Mouse (Mus musculus): ENCODE results near the gene Capn13. TPM values are rescaled to one million over a fixed set of nuclear protein-coding genes. Genes with fewer than 3 reads are reported as not detected.
A peak's percentile ranks its signal among the peaks of the same experiment; 100 is the strongest.

Gene Capn13
- polyA plus RNA-seq, 1 experiment from 2014 or later = 5.9 TPM

DNA sequence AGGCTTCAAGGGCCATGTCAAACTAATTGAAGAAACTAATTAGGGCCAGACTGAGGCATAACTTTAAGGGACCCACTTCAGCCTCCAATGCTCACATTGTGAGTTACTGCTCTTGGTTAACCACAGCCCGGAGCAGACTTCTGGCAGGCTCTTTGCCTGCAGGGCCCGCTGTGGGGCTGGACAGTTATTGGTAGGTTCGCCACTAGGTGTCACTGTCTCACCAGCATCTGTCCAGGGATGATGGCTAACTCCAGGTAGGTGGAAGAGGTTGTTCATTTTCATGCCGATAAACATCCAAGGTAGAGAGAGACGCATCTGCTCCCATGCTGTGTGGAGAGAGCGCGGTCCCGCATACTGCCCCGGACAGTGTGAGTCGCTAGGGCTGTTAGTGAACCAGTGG is 98.6 kb downstream of the Capn13 start:
- no peak overlapping the region for H3K4me2 ChIP-seq (replicated peaks; ENCODE audit: low read depth)
- H3K4me3 ChIP-seq (ENCODE audit: low read depth, low read length) = no peak overlapping the region
- H3K27me3 ChIP-seq (ENCODE audit: control insufficient read depth, insufficient read depth, low read length) = no peaks in the 10 kb centered on the region
- H3K4me1 ChIP-seq (replicated peaks; ENCODE audit: control insufficient read depth, insufficient read depth) = no peaks in the 10 kb centered on the region
- DNase-seq (ENCODE audit: low spot score) (peak; percentile 86), ATAC-seq (ENCODE audit: low FRiP score, low TSS enrichment) (peak; percentile 69)
- WGBS = 6% methylated on average over 10 of the region's 10 CpGs
- no peak for TF ChIP-seq EP300 (optimal IDR thresholded peaks at IDR 0.05)
- TF ChIP-seq CTCF (IDR thresholded peaks at IDR 0.05; ENCODE audit: low read depth) = peak; percentile 98
- no peak overlapping the region for H3K9ac ChIP-seq (ENCODE audit: low read length)
- H3K9me3 ChIP-seq (ENCODE audit: control insufficient read depth, low read length) = no peaks in the 10 kb centered on the region
- H3K36me3 ChIP-seq (ENCODE audit: control insufficient read depth, insufficient read depth, low read length) = no peaks in the 10 kb centered on the region
- H3K27ac ChIP-seq (replicated peaks) = no peak overlapping the region

DNA sequence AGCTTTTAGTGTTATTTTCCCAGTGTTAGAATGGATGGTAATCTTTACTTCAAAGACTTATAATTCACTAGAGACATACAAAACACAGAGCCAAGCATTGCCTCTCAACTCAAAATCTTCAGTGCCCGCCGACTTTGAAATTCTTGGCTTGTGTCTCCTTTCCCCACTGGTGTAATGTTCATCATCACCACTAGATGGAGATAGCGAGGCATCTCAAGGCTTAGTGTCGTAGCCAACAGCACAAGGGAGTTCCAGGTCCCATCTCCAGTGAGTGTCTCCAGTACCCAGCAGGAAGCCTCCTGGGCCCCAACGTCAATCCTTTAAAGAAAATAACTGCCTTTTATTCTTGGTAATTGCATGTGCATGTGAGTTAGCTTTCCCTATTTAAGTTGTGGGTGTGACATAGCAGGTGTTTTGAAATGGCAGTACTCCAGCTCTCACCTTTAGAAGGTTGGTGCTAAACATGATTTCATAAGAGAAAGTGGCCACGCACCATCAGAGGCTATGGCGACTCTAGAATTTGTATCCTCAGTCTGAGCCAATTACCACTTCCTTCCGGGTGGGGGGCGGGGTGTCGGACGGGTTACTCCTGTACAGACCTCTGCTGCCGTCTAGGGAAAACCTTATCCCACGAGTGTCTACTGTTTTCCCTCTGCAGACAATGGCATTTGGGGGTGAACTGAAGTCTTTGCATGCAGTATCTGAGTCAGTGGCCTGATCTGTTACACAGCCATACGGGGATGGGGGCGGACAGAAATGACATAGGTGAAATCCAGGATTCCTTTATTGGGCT is 99.2 kb downstream of the Capn13 start:
- no peak overlapping the region for H3K4me2 ChIP-seq (replicated peaks; ENCODE audit: low read depth)
- no peak overlapping the region for H3K9ac ChIP-seq (ENCODE audit: low read length)
- H3K27ac ChIP-seq (replicated peaks) = no peak overlapping the region
- no peak overlapping the region for H3K4me3 ChIP-seq (ENCODE audit: low read depth, low read length)
- no peaks in the 10 kb centered on the region; the same call in 1 of the 2 replicates for H3K4me1 ChIP-seq (replicated peaks; ENCODE audit: control insufficient read depth, insufficient read depth)
- H3K27me3 ChIP-seq (ENCODE audit: control insufficient read depth, insufficient read depth, low read length) = no peaks in the 10 kb centered on the region
- DNase-seq (ENCODE audit: low spot score) = peak; percentile 57
- no peak; the same call in 1 of the 2 replicates for ATAC-seq (ENCODE audit: low FRiP score, low TSS enrichment)
- 31% methylated on average over 15 of the region's 15 CpGs for WGBS
- H3K9me3 ChIP-seq (ENCODE audit: control insufficient read depth, low read length) = no peaks in the 10 kb centered on the region
- H3K36me3 ChIP-seq (ENCODE audit: control insufficient read depth, insufficient read depth, low read length) = no peaks in the 10 kb centered on the region
- TF ChIP-seq EP300 (optimal IDR thresholded peaks at IDR 0.05) (no peak), CTCF (IDR thresholded peaks at IDR 0.05; ENCODE audit: low read depth) (peak; percentile 97)

DNA sequence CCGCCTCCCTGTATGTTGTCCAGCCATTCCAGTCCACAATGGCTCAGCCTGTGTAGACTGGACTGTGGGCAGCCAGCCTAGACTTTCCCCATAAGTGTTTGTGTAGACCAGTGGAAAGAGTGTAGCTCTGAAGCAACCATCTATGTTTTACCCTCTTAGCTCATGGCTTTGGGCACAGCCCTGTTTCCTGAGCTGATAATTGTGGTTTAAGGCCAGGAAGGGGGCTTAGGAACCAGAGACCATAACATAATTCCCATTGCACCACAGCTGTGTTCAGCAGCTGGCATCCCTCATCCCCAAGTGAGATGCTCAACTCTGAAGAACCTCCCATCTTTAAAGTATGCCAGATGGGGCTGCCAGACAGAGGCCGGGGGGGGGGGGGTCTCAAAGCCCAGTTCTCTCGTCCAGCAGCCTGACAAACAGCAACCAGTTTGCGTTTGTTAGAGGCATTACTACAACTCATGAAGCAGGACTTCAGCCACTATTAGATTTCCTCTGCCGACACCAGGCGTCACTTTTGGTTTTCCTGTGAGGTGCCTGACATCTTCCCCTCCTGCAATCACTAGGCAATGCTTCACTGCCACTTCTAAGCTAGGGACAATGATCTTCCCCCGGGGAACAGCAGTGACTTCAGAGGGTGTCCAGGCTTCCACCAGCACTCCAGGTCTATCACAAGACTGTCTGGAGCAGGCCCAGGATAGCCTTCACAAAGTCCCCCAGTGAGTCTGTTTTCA is 100.4 kb downstream of the Capn13 start:
- no peaks in the 10 kb centered on the region for H3K9me3 ChIP-seq (ENCODE audit: control insufficient read depth, low read length)
- no peaks in the 10 kb centered on the region; the same call in 1 of the 2 replicates for H3K4me1 ChIP-seq (replicated peaks; ENCODE audit: control insufficient read depth, insufficient read depth)
- no peak for TF ChIP-seq EP300 (optimal IDR thresholded peaks at IDR 0.05)
- no peak for TF ChIP-seq CTCF (IDR thresholded peaks at IDR 0.05; ENCODE audit: low read depth)
- DNase-seq (ENCODE audit: low spot score) = no peak
- H3K27ac ChIP-seq (replicated peaks) = no peak overlapping the region
- ATAC-seq (ENCODE audit: low FRiP score, low TSS enrichment) = no peak; the same call in 1 of the 2 replicates
- H3K9ac ChIP-seq (ENCODE audit: low read length) = no peak overlapping the region
- no peak overlapping the region for H3K4me3 ChIP-seq (ENCODE audit: low read depth, low read length)
- no peaks in the 10 kb centered on the region for H3K36me3 ChIP-seq (ENCODE audit: control insufficient read depth, insufficient read depth, low read length)
- 46% methylated on average over 7 of the region's 7 CpGs for WGBS
- no peak overlapping the region for H3K4me2 ChIP-seq (replicated peaks; ENCODE audit: low read depth)
- no peaks in the 10 kb centered on the region; the same call in 1 of the 2 replicates for H3K27me3 ChIP-seq (ENCODE audit: control insufficient read depth, insufficient read depth, low read length)

DNA sequence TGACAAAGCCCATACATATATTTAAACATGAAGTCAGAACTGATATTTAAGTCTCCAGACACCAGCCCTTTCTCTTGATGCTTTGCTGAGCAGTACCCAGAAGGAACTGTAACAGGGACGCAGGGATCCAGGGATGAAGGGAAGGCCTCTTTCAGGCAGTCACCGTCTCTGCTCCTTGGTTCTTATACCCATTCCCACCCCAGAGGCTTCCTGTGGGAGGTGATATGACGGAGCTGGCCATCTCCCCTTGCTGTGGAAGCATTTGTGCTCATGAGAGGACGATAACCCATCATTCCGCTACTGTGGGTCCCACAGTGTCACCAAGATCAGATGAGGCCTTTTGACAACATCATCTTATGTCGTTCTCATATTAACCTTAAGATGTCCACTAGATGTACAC is 101.7 kb downstream of the Capn13 start:
- Histone ChIP-seq H3K4me2 (replicated peaks; ENCODE audit: low read depth) (no peak overlapping the region), H3K36me3 (ENCODE audit: control insufficient read depth, insufficient read depth, low read length) (no peaks in the 10 kb centered on the region), H3K27me3 (ENCODE audit: control insufficient read depth, insufficient read depth, low read length) (no peaks in the 10 kb centered on the region; the same call in 1 of the 2 replicates), H3K9ac (ENCODE audit: low read length) (no peak overlapping the region), H3K9me3 (ENCODE audit: control insufficient read depth, low read length) (no peaks in the 10 kb centered on the region), H3K4me1 (replicated peaks; ENCODE audit: control insufficient read depth, insufficient read depth) (no peaks in the 10 kb centered on the region; the same call in 1 of the 2 replicates), H3K27ac (replicated peaks) (no peak overlapping the region), H3K4me3 (ENCODE audit: low read depth, low read length) (no peak overlapping the region)
- ATAC-seq (ENCODE audit: low FRiP score, low TSS enrichment) (no peak), DNase-seq (ENCODE audit: low spot score) (no peak)
- 92% methylated on average over 6 of the region's 6 CpGs for WGBS
- no peak for TF ChIP-seq EP300 (optimal IDR thresholded peaks at IDR 0.05)

- no peaks in the 10 kb centered on the region; the same call in 1 of the 2 replicates for H3K27me3 ChIP-seq (ENCODE audit: control insufficient read depth, insufficient read depth, low read length)
- no peaks in the 10 kb centered on the region for H3K36me3 ChIP-seq (ENCODE audit: control insufficient read depth, insufficient read depth, low read length)
- WGBS = 33% methylated on average over 4 of the region's 4 CpGs
- H3K9ac ChIP-seq (ENCODE audit: low read length) = no peak overlapping the region
- no peak overlapping the region for H3K4me3 ChIP-seq (ENCODE audit: low read depth, low read length)
- no peak overlapping the region for H3K4me2 ChIP-seq (replicated peaks; ENCODE audit: low read depth)
- no peaks in the 10 kb centered on the region for H3K9me3 ChIP-seq (ENCODE audit: control insufficient read depth, low read length)
- no peaks in the 10 kb centered on the region; the same call in 1 of the 2 replicates for H3K4me1 ChIP-seq (replicated peaks; ENCODE audit: control insufficient read depth, insufficient read depth)
- H3K27ac ChIP-seq (replicated peaks) = no peak overlapping the region
- DNase-seq (ENCODE audit: low spot score) (peak; percentile 71), ATAC-seq (ENCODE audit: low FRiP score, low TSS enrichment) (peak; percentile 39; the same call in 1 of the 2 replicates)
- TF ChIP-seq EP300 (optimal IDR thresholded peaks at IDR 0.05) (no peak), CTCF (IDR thresholded peaks at IDR 0.05; ENCODE audit: low read depth) (peak; percentile 83)
Observed at GRCm38 (mm10) chr17:73296855-73297254, 103.8 kb downstream of the Capn13 start.

Measured in stomach, postnatal 0 days (tissue).